Mouse (Mus musculus): ENCODE results near the gene Gm5737. TPM values are rescaled to one million over a fixed set of nuclear protein-coding genes. Genes with fewer than 3 reads are reported as not detected.

Gm5737 gene
- total and polyA plus RNA-seq, 3 experiments = not detected

DNA sequence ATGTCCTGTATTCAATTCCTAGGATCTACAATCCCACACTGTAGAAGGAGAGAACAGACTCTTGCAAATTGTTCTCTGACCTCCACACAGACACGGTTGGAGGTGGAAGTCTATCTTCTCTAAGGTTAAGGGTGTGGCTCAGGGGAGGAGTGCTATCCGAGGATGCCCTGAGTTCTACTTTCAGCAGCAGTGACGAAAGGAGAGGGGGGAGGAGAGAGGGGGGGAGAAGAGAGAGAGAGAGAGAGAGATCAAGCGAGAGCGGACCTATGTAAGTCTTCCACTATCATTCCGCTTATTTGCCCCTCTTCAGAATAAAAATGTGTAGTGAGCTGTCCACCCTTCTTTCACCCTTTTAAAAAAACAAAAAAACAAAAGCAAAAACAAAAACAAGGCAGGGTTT, 22.3 kb downstream of the Gm5737 start:
- H3K4me3 ChIP-seq (ENCODE audit: control insufficient read depth in 1 of 2, insufficient read depth in 1 of 2, low read depth in 2 of 2, low read length in 2 of 2) = peak overlapping the region; percentile 68 to 99
- no peaks in the 10 kb centered on the region for H3K27me3 ChIP-seq (ENCODE audit: control insufficient read depth in 1 of 2, insufficient read depth in 2 of 2, low read length in 2 of 2)
- TF ChIP-seq MAZ (IDR thresholded peaks at IDR 0.05; ENCODE audit: low read depth, low read length) (peak; percentile 97), ETS1 (IDR thresholded peaks at IDR 0.05; ENCODE audit: low read depth, low read length) (0 out of 2 replicates have a peak, but pooled peaks have one; percentile 32), RCOR1 (IDR thresholded peaks at IDR 0.05; ENCODE audit: low read depth, low read length) (peak; percentile 24; the same call in 1 of the 2 replicates), SIN3A (IDR thresholded peaks at IDR 0.05; ENCODE audit: low read length) (no peak), EP300 (IDR thresholded peaks at IDR 0.05; ENCODE audit: low read depth in 1 of 2, low read length in 2 of 2) (peak; percentile 23 to 38; a peak in 1 of 4 replicates), JUND (IDR thresholded peaks at IDR 0.05; ENCODE audit: low read depth, low read length) (peak; percentile 70; the same call in 1 of the 2 replicates), MYB (IDR thresholded peaks at IDR 0.05; ENCODE audit: low read depth, low read length) (no peak), MYC (IDR thresholded peaks at IDR 0.05; ENCODE audit: low read depth, low read length) (peak; percentile 47), ELF1 (IDR thresholded peaks at IDR 0.05; ENCODE audit: low read depth, low read length) (0 out of 2 replicates have a peak, but pooled peaks have one; percentile 33)
- peak; percentile 85 for DNase-seq (ENCODE audit: low read depth, low spot score)
- H3K9ac ChIP-seq (ENCODE audit: control insufficient read depth, low read depth, low read length, poor library complexity, severe bottlenecking) = peak overlapping the region; percentile 64
- peaks cover 0 to 14% of the 10 kb centered on the region in 2 experiments; a peak in 2 of 4 replicates for H3K36me3 ChIP-seq (ENCODE audit: control insufficient read depth in 1 of 2, insufficient read depth in 2 of 2, low read length in 2 of 2)
- no peaks in the 10 kb centered on the region for H3K9me3 ChIP-seq (replicated peaks; ENCODE audit: insufficient read depth, low read length)
- H3K79me2 ChIP-seq (ENCODE audit: control insufficient read depth, insufficient read depth, low read length, poor library complexity) = peaks cover 1% of the 10 kb centered on the region; the same call in 1 of the 2 replicates
- peaks cover 5 to 26% of the 10 kb centered on the region in 2 experiments for H3K4me1 ChIP-seq (ENCODE audit: control insufficient read depth in 1 of 2, insufficient read depth in 2 of 2, low read length in 2 of 2)
- H3K27ac ChIP-seq (ENCODE audit: control insufficient read depth, low read depth, low read length) = peak overlapping the region; percentile 62

DNA sequence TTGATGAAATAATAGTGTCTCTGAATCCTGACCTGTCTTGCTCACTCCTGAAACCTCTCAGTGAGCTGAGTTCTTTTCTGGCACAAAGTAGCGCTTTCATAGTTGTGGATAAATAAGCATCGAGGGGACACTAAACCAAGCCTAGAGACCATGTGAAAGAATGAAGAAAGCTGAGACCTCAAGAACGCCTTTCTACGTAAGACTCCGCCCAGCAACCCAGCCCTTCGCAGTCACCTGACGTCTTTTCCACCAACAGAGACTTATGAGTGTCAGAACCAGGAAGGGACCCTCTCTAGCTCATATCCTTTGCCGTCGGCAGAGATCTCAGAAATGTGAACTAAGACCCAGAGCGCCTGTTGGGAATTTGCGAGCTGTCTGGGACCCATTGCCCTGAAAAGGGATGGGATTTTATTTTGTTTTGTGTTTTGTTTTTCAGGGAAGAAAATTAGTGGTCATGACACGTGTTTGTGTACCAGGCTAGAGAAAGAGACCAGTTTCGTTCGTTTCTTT, 22.8 kb downstream of the Gm5737 start:
- peak overlapping the region; percentile 88 for H3K9ac ChIP-seq (ENCODE audit: control insufficient read depth, low read depth, low read length, poor library complexity, severe bottlenecking)
- no peaks in the 10 kb centered on the region for H3K27me3 ChIP-seq (ENCODE audit: control insufficient read depth in 1 of 2, insufficient read depth in 2 of 2, low read length in 2 of 2)
- H3K27ac ChIP-seq (ENCODE audit: control insufficient read depth, low read depth, low read length) = peak overlapping the region; percentile 92
- H3K36me3 ChIP-seq (ENCODE audit: control insufficient read depth in 1 of 2, insufficient read depth in 2 of 2, low read length in 2 of 2) = peaks cover 0 to 12% of the 10 kb centered on the region in 2 experiments; a peak in 2 of 4 replicates
- H3K4me1 ChIP-seq (ENCODE audit: control insufficient read depth in 1 of 2, insufficient read depth in 2 of 2, low read length in 2 of 2) = peaks cover 5 to 21% of the 10 kb centered on the region in 2 experiments
- H3K79me2 ChIP-seq (ENCODE audit: control insufficient read depth, insufficient read depth, low read length, poor library complexity) = peaks cover 1% of the 10 kb centered on the region; the same call in 1 of the 2 replicates
- H3K9me3 ChIP-seq (replicated peaks; ENCODE audit: insufficient read depth, low read length) = no peaks in the 10 kb centered on the region
- DNase-seq (ENCODE audit: low read depth, low spot score) = peak; percentile 96
- peak overlapping the region; percentile 68 to 99 for H3K4me3 ChIP-seq (ENCODE audit: control insufficient read depth in 1 of 2, insufficient read depth in 1 of 2, low read depth in 2 of 2, low read length in 2 of 2)
- TF ChIP-seq CHD2 (IDR thresholded peaks at IDR 0.05; ENCODE audit: low read length) (no peak), RAD21 (IDR thresholded peaks at IDR 0.05; ENCODE audit: low read depth, low read length) (no peak), TAL1 (IDR thresholded peaks at IDR 0.05; ENCODE audit: low read length) (no peak), TBP (IDR thresholded peaks at IDR 0.05; ENCODE audit: low read depth, low read length) (no peak), NELFE (IDR thresholded peaks at IDR 0.05; ENCODE audit: low read depth, low read length) (peak; percentile 82), POLR2AphosphoS5 (IDR thresholded peaks at IDR 0.05; ENCODE audit: borderline replicate concordance, low read depth, low read length) (peak; percentile 37; the same call in 1 of the 2 replicates), SIN3A (IDR thresholded peaks at IDR 0.05; ENCODE audit: low read length) (peak; percentile 86), ZNF384 (IDR thresholded peaks at IDR 0.05; ENCODE audit: low read depth, low read length) (no peak), UBTF (IDR thresholded peaks at IDR 0.05; ENCODE audit: borderline replicate concordance, insufficient read depth, low read depth, low read length) (no peak), POLR2A (IDR thresholded peaks at IDR 0.05; ENCODE audit: control insufficient read depth in 1 of 2, insufficient read depth in 1 of 2, low read depth in 1 of 2, low read length in 2 of 2, poor library complexity in 1 of 2) (peak; percentile 28 to 95; a peak in 2 of 4 replicates), ZMIZ1 (IDR thresholded peaks at IDR 0.05; ENCODE audit: low read depth, low read length) (peak; percentile 95), MAFK (IDR thresholded peaks at IDR 0.05; ENCODE audit: borderline replicate concordance, low read depth, low read length) (no peak), SMC3 (IDR thresholded peaks at IDR 0.05; ENCODE audit: low read depth, low read length) (no peak), MXI1 (IDR thresholded peaks at IDR 0.05; ENCODE audit: low read depth, low read length) (peak; percentile 94), BHLHE40 (IDR thresholded peaks at IDR 0.05; ENCODE audit: borderline replicate concordance, low read depth, low read length) (no peak), MAX (IDR thresholded peaks at IDR 0.05; ENCODE audit: low read length) (peak; percentile 89), USF1 (IDR thresholded peaks at IDR 0.05; ENCODE audit: low read depth, low read length) (peak; percentile 96), HCFC1 (IDR thresholded peaks at IDR 0.05; ENCODE audit: low read depth, low read length) (peak; percentile 57), USF2 (IDR thresholded peaks at IDR 0.05; ENCODE audit: borderline replicate concordance in 1 of 2, insufficient read depth in 1 of 2, low read depth in 1 of 2, low read length in 2 of 2) (peak in 1 of 2 experiments; percentile 69; a peak in 2 of 4 replicates), CHD1 (IDR thresholded peaks at IDR 0.05; ENCODE audit: low read depth, low read length) (0 out of 2 replicates have a peak, but pooled peaks have one; percentile 44), MYC (IDR thresholded peaks at IDR 0.05; ENCODE audit: low read depth, low read length) (peak; percentile 64), TCF12 (IDR thresholded peaks at IDR 0.05; ENCODE audit: low read depth, low read length) (peak; percentile 54; the same call in 1 of the 2 replicates), POLR2AphosphoS2 (IDR thresholded peaks at IDR 0.05; ENCODE audit: low read length) (peak; percentile 78; the same call in 1 of the 2 replicates), MAZ (IDR thresholded peaks at IDR 0.05; ENCODE audit: low read depth, low read length) (no peak)

Measured in MEL (cell line).